Mouse (Mus musculus): ENCODE data around the gene Serpind1. TPM values are rescaled to one million over a fixed set of nuclear protein-coding genes. Genes with fewer than 3 reads are reported as not detected.

The Serpind1 gene
- total and polyA plus RNA-seq, 3 experiments: 0.12 to 1.6 (median 1.2) TPM

DNA sequence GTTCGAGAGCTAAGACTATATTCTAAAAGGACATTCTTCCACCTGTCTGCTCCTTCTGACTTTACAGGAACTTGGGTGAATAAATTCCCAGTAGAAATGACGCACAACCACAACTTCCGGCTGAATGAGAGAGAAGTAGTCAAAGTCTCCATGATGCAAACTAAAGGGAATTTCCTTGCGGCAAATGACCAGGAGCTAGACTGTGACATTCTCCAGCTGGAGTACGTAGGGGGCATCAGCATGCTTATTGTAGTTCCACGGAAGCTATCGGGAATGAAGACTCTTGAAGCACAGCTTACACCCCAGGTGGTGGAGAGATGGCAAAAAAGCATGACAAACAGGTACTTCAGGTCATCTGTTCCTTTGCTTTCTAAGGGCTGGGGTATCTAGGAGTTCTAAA is 8.5 kb downstream of the Serpind1 start:
- WGBS: 73% methylated on average over 7 of the region's 7 CpGs
- Histone ChIP-seq H3K79me2 (replicated peaks; ENCODE audit: control insufficient read depth, insufficient read depth, low read length) (no peaks in the 10 kb centered on the region), H3K36me3 (ENCODE audit: control insufficient read depth, insufficient read depth, low read length) (no peaks in the 10 kb centered on the region), H3K4me1 (ENCODE audit: control insufficient read depth, insufficient read depth, low read length) (no peaks in the 10 kb centered on the region), H3K27ac (no peak overlapping the region), H3K27me3 (ENCODE audit: control insufficient read depth, insufficient read depth, low read length) (no peaks in the 10 kb centered on the region), H3K9ac (ENCODE audit: low read depth, low read length) (no peak overlapping the region), H3K4me3 (no peak overlapping the region)
- no peak for DNase-seq
- TF ChIP-seq CTCF (IDR thresholded peaks at IDR 0.05) (no peak), POLR2A (IDR thresholded peaks at IDR 0.05; ENCODE audit: insufficient read depth, low read depth, low read length) (no peak), EP300 (IDR thresholded peaks at IDR 0.05; ENCODE audit: insufficient read depth, low read depth, low read length) (no peak)
- intact Hi-C loops (cut with DNase I): no loop called here

- 87% methylated on average over 2 of the region's 2 CpGs for WGBS
- no peaks in the 10 kb centered on the region for H3K4me1 ChIP-seq (ENCODE audit: control insufficient read depth, insufficient read depth, low read length)
- H3K27me3 ChIP-seq (ENCODE audit: control insufficient read depth, insufficient read depth, low read length): no peaks in the 10 kb centered on the region
- no peaks in the 10 kb centered on the region for H3K79me2 ChIP-seq (replicated peaks; ENCODE audit: control insufficient read depth, insufficient read depth, low read length)
- H3K9ac ChIP-seq (ENCODE audit: low read depth, low read length): no peak overlapping the region
- TF ChIP-seq POLR2A (IDR thresholded peaks at IDR 0.05; ENCODE audit: insufficient read depth, low read depth, low read length) (no peak), EP300 (IDR thresholded peaks at IDR 0.05; ENCODE audit: insufficient read depth, low read depth, low read length) (no peak), CTCF (IDR thresholded peaks at IDR 0.05) (no peak)
- H3K27ac ChIP-seq: no peak overlapping the region
- intact Hi-C loops (cut with DNase I): no loop called here
- no peak overlapping the region for H3K4me3 ChIP-seq
- no peaks in the 10 kb centered on the region; the same call in 1 of the 2 replicates for H3K36me3 ChIP-seq (ENCODE audit: control insufficient read depth, insufficient read depth, low read length)
- DNase-seq: no peak
Measured at GRCm38 (mm10) chr16:17340705-17341104, 9.5 kb downstream of the Serpind1 start.

- Histone ChIP-seq H3K4me3 (no peak overlapping the region), H3K27me3 (ENCODE audit: control insufficient read depth, insufficient read depth, low read length) (no peaks in the 10 kb centered on the region), H3K27ac (no peak overlapping the region), H3K36me3 (ENCODE audit: control insufficient read depth, insufficient read depth, low read length) (no peaks in the 10 kb centered on the region; the same call in 1 of the 2 replicates), H3K4me1 (ENCODE audit: control insufficient read depth, insufficient read depth, low read length) (no peaks in the 10 kb centered on the region), H3K9ac (ENCODE audit: low read depth, low read length) (no peak overlapping the region), H3K79me2 (replicated peaks; ENCODE audit: control insufficient read depth, insufficient read depth, low read length) (no peaks in the 10 kb centered on the region)
- 74% methylated on average over 4 of the region's 4 CpGs for WGBS
- TF ChIP-seq CTCF (IDR thresholded peaks at IDR 0.05) (no peak), EP300 (IDR thresholded peaks at IDR 0.05; ENCODE audit: insufficient read depth, low read depth, low read length) (no peak), POLR2A (IDR thresholded peaks at IDR 0.05; ENCODE audit: insufficient read depth, low read depth, low read length) (no peak)
- intact Hi-C loops (cut with DNase I): no loop called here
- no peak for DNase-seq
Measured at GRCm38 (mm10) chr16:17341847-17342246, 10.7 kb downstream of the Serpind1 start.

GRCm38 (mm10) chr16:17345141-17345812 is 14.1 kb downstream of the Serpind1 start:
- 41% methylated on average over 8 of the region's 8 CpGs for WGBS
- H3K27me3 ChIP-seq (ENCODE audit: control insufficient read depth, insufficient read depth, low read length): no peaks in the 10 kb centered on the region

DNA sequence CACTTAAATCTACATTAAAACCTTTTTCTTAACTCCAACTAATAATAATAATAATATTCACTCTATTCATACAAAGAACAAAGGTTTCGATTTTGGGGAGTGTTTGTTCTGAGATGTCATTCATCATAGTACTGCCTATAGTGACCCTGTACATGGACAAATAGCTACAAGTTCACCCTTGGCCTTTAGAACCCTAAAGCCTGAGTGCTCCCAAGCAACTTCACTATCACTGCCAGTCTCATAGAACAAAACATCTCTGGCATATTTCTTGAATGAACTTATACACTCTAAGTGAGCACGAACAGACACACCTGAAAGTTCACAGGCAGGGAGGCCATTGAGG is 14.6 kb downstream of the Serpind1 start:
- Histone ChIP-seq H3K27me3 (ENCODE audit: control insufficient read depth, insufficient read depth, low read length) (no peaks in the 10 kb centered on the region), H3K9ac (ENCODE audit: low read depth, low read length) (no peak overlapping the region), H3K27ac (no peak overlapping the region), H3K36me3 (ENCODE audit: control insufficient read depth, insufficient read depth, low read length) (no peaks in the 10 kb centered on the region; the same call in 1 of the 2 replicates), H3K79me2 (replicated peaks; ENCODE audit: control insufficient read depth, insufficient read depth, low read length) (no peaks in the 10 kb centered on the region), H3K4me1 (ENCODE audit: control insufficient read depth, insufficient read depth, low read length) (no peaks in the 10 kb centered on the region), H3K4me3 (no peak overlapping the region)
- intact Hi-C loops (cut with DNase I): no loop called here
- DNase-seq: no peak
- no peak for TF ChIP-seq EP300 (IDR thresholded peaks at IDR 0.05; ENCODE audit: insufficient read depth, low read depth, low read length)
- no peak for TF ChIP-seq POLR2A (IDR thresholded peaks at IDR 0.05; ENCODE audit: insufficient read depth, low read depth, low read length)
- TF ChIP-seq CTCF (IDR thresholded peaks at IDR 0.05): no peak
- WGBS: 85% methylated on average over 2 of the region's 2 CpGs

More at GRCm38 (mm10) chr16:17345141-17345812, 14.1 kb downstream of the Serpind1 start:
- H3K9ac ChIP-seq (ENCODE audit: low read depth, low read length): no peak overlapping the region
- TF ChIP-seq EP300 (IDR thresholded peaks at IDR 0.05; ENCODE audit: insufficient read depth, low read depth, low read length) (no peak), CTCF (IDR thresholded peaks at IDR 0.05) (no peak), POLR2A (IDR thresholded peaks at IDR 0.05; ENCODE audit: insufficient read depth, low read depth, low read length) (no peak)
- DNase-seq: no peak
- no peaks in the 10 kb centered on the region for H3K79me2 ChIP-seq (replicated peaks; ENCODE audit: control insufficient read depth, insufficient read depth, low read length)
- no peak overlapping the region for H3K4me3 ChIP-seq
- intact Hi-C loops (cut with DNase I): no loop called here
- no peaks in the 10 kb centered on the region; the same call in 1 of the 2 replicates for H3K36me3 ChIP-seq (ENCODE audit: control insufficient read depth, insufficient read depth, low read length)
- H3K4me1 ChIP-seq (ENCODE audit: control insufficient read depth, insufficient read depth, low read length): no peaks in the 10 kb centered on the region
- no peak overlapping the region for H3K27ac ChIP-seq

DNA sequence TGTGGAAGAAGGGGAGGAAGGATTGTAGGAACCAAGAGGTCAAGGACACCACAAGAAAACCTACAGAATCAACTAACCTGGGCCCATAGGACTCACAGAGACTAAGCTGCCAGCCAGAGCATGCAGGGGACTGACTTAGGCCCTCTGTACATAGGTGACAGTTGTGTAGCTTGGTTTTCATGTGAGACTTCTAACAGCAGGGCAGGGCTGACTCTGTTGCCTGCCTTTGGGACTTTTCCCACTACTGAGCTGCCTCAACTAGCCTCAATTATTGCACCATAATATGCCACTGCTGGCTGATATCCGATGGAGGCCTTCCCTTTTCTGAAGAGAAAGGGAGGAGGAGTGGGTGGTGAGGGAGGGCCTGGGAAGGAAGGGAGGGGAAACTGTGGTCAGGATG is 15.6 kb downstream of the Serpind1 start:
- Histone ChIP-seq H3K27me3 (ENCODE audit: control insufficient read depth, insufficient read depth, low read length) (no peaks in the 10 kb centered on the region), H3K27ac (no peak overlapping the region), H3K79me2 (replicated peaks; ENCODE audit: control insufficient read depth, insufficient read depth, low read length) (no peaks in the 10 kb centered on the region), H3K36me3 (ENCODE audit: control insufficient read depth, insufficient read depth, low read length) (no peaks in the 10 kb centered on the region; the same call in 1 of the 2 replicates), H3K4me1 (ENCODE audit: control insufficient read depth, insufficient read depth, low read length) (no peaks in the 10 kb centered on the region), H3K9ac (ENCODE audit: low read depth, low read length) (no peak overlapping the region), H3K4me3 (no peak overlapping the region)
- TF ChIP-seq EP300 (IDR thresholded peaks at IDR 0.05; ENCODE audit: insufficient read depth, low read depth, low read length): no peak
- TF ChIP-seq POLR2A (IDR thresholded peaks at IDR 0.05; ENCODE audit: insufficient read depth, low read depth, low read length): no peak
- TF ChIP-seq CTCF (IDR thresholded peaks at IDR 0.05): no peak
- DNase-seq: no peak
- intact Hi-C loops (cut with DNase I): no loop called here
- 81% methylated on average over 1 of the region's 1 CpGs for WGBS
